Mouse (Mus musculus) heart, adult 2 months (tissue): ENCODE measurements at regions not wholly inside any gene's neighbourhood (a gene's known extent, or its start where the extent isn't known, plus 50 kb on each side); places are given as distances from the start of the nearest gene placed in this dataset.

Experiments
- DNase-seq, 2 experiments: peaks; one replicate each; pipeline ENCODE4 v3.0.0; 2021
- H3K27ac ChIP-seq: fragments of 200-600 bp; 2 replicates; pipeline ENCODE4 v1.8.1; 2022
- H3K27me3 ChIP-seq: fragments of 200-500 bp; 2 replicates; pipeline ENCODE4 v1.6.1; 2012; ENCODE audit warnings: mild to moderate bottlenecking, low read length, inconsistent platforms, mixed read lengths; ENCODE audit not compliant: control insufficient read depth, insufficient read depth
- H3K36me3 ChIP-seq: fragments of 200-500 bp; 2 replicates; pipeline ENCODE4 v1.6.1; 2012; ENCODE audit warnings: low read length, inconsistent platforms; ENCODE audit not compliant: control insufficient read depth, insufficient read depth
- H3K4me1 ChIP-seq: fragments of 200-500 bp; 2 replicates; pipeline ENCODE4 v1.6.1; 2011; ENCODE audit warnings: low read length; ENCODE audit not compliant: control insufficient read depth, insufficient read depth
- H3K4me3 ChIP-seq: fragments of 200-600 bp; 2 replicates; pipeline ENCODE4 v1.8.1; 2022
- H3K79me2 ChIP-seq: fragments of 200-500 bp; replicated peaks from 2 replicates; pipeline ENCODE4 v1.6.1; 2012; ENCODE audit warnings: mild to moderate bottlenecking, inconsistent platforms, low read length, moderate library complexity, mixed read lengths; ENCODE audit not compliant: control insufficient read depth, insufficient read depth
- H3K9ac ChIP-seq: fragments of 200-500 bp; 2 replicates; pipeline ENCODE4 v1.6.1; 2012; ENCODE audit warnings: low read depth, mild to moderate bottlenecking, control low read depth, inconsistent platforms, low read length, mixed read lengths
- CTCF ChIP-seq: fragments of 200-600 bp; IDR thresholded peaks from 2 replicates; pipeline ENCODE4 v1.8.1; 2022; ENCODE audit warnings: antibody characterized with exemption, mild to moderate bottlenecking, moderate library complexity
- EP300 ChIP-seq: fragments of 200-500 bp; IDR thresholded peaks from 2 replicates; pipeline ENCODE4 v1.6.1; 2011; ENCODE audit warnings: low read depth, low read length, control low read depth; ENCODE audit not compliant: insufficient read depth
- POLR2A ChIP-seq: fragments of 200-500 bp; IDR thresholded peaks from 2 replicates; pipeline ENCODE4 v1.6.1; 2011; ENCODE audit warnings: mild to moderate bottlenecking, low read depth, low read length, control low read depth; ENCODE audit not compliant: insufficient read depth
- WGBS: fragments of 180-500 bp; shearing (Covaris S2); methylation state at CpG from one replicate; pipeline ENCODE4 v1.1.7; 2018; 5-methylcytosine and 5-hydroxymethylcytosine counted together
- intact Hi-C: fragments of 180-260 bp; cut with DNase I; formaldehyde crosslinking; loops from one replicate; pipeline ENCODE4 v1.15.1; 2025

DNA sequence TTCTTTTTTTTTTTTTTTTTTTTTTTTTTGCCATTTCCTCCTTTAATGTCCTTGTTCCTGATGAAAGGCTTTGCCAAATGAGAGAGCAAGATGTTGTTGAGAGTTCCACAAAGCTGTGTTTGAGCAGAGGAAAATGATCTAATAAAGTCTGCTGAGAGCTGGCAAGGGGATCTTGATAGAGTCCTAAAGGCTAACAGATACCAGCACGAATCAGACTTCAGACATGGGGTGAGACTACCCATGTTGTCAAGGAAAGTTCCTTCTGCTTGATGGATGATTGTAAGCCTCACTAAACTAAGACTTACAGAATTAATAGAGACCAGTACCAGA lies 665.2 kb upstream of the Fam92a start:
- Histone ChIP-seq H3K4me3 (no peak overlapping the region), H3K27ac (no peak overlapping the region), H3K9ac (no peak overlapping the region), H3K79me2 (no peaks in the 10 kb centered on the region), H3K36me3 (no peaks in the 10 kb centered on the region), H3K4me1 (no peaks in the 10 kb centered on the region), H3K27me3 (no peaks in the 10 kb centered on the region)
- WGBS: 33% methylated on average over 1 of the region's 1 CpGs
- intact Hi-C loops: no loop called here
- TF ChIP-seq EP300 (no peak), CTCF (no peak), POLR2A (no peak)
- DNase-seq: no peak

- H3K27ac ChIP-seq: no peak overlapping the region
- no peak overlapping the region for H3K9ac ChIP-seq
- no peaks in the 10 kb centered on the region for H3K79me2 ChIP-seq
- TF ChIP-seq EP300 (no peak), POLR2A (no peak), CTCF (no peak)
- H3K4me1 ChIP-seq: no peaks in the 10 kb centered on the region
- intact Hi-C loops: no loop called here
- no peaks in the 10 kb centered on the region for H3K36me3 ChIP-seq
- WGBS: 43% methylated on average over 4 of the region's 4 CpGs
- no peak overlapping the region for H3K4me3 ChIP-seq
- H3K27me3 ChIP-seq: no peaks in the 10 kb centered on the region
- no peak for DNase-seq
Observed at GRCm38 (mm10) chr4:12836326-12837096, 664.7 kb upstream of the Fam92a start.

GRCm38 (mm10) chr4:12826419-12826818 lies 654.6 kb upstream of the Fam92a start:
- Histone ChIP-seq H3K9ac (no peak overlapping the region), H3K27me3 (no peaks in the 10 kb centered on the region), H3K79me2 (no peaks in the 10 kb centered on the region), H3K36me3 (no peaks in the 10 kb centered on the region), H3K4me3 (no peak overlapping the region), H3K27ac (no peak overlapping the region), H3K4me1 (no peaks in the 10 kb centered on the region)
- WGBS: 65% methylated on average over 1 of the region's 1 CpGs
- intact Hi-C loops: no loop called here
- DNase-seq: no peak
- TF ChIP-seq EP300: no peak
- TF ChIP-seq CTCF: no peak

- H3K27ac ChIP-seq: no peak overlapping the region
- DNase-seq: no peak
- no peak overlapping the region for H3K9ac ChIP-seq
- no peaks in the 10 kb centered on the region for H3K79me2 ChIP-seq
- H3K36me3 ChIP-seq: no peaks in the 10 kb centered on the region
- 83% methylated on average over 2 of the region's 2 CpGs for WGBS
- H3K27me3 ChIP-seq: no peaks in the 10 kb centered on the region
- intact Hi-C loops: no loop called here
- no peaks in the 10 kb centered on the region for H3K4me1 ChIP-seq
- TF ChIP-seq CTCF: no peak
- no peak for TF ChIP-seq EP300
- no peak for TF ChIP-seq POLR2A
- no peak overlapping the region for H3K4me3 ChIP-seq
Observed at GRCm38 (mm10) chr4:12814251-12814650, 642.4 kb upstream of the Fam92a start.

DNA sequence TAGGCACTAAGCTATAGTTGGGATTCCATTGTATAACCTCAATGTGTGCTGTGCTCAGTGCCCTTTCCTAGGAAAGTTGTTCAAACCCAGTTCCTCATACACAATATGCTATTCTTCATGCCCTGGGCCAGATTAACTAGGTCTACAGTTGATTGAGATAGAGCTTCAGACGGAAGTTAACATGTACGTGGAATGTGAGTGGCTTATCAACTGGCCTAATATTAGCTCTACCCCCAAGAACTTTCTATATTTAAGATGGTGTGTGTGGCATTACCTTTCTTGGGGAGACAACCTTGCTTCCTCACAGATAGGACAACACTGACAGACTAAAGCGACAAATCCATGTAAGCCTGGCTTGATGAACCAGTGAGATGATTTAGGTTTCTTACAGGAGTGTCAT lies 629.4 kb upstream of the Fam92a start:
- TF ChIP-seq CTCF (no peak), EP300 (no peak), POLR2A (no peak)
- 42% methylated on average over 3 of the region's 3 CpGs for WGBS
- no peaks in the 10 kb centered on the region for H3K27me3 ChIP-seq
- intact Hi-C loops: no loop called here
- H3K36me3 ChIP-seq: no peaks in the 10 kb centered on the region
- H3K9ac ChIP-seq: no peak overlapping the region
- peaks cover 2% of the 10 kb centered on the region; the same call in 1 of the 2 replicates for H3K4me1 ChIP-seq
- DNase-seq: no peak
- H3K79me2 ChIP-seq: no peaks in the 10 kb centered on the region
- H3K4me3 ChIP-seq: no peak overlapping the region
- peak overlapping the region; percentile 15; the same call in 1 of the 2 replicates for H3K27ac ChIP-seq

- no peak overlapping the region for H3K9ac ChIP-seq
- TF ChIP-seq EP300 (no peak), POLR2A (no peak), CTCF (no peak)
- 75% methylated on average over 5 of the region's 5 CpGs for WGBS
- no peaks in the 10 kb centered on the region for H3K27me3 ChIP-seq
- H3K36me3 ChIP-seq: no peaks in the 10 kb centered on the region
- no peak overlapping the region for H3K27ac ChIP-seq
- no peaks in the 10 kb centered on the region for H3K79me2 ChIP-seq
- DNase-seq: no peak
- no peak overlapping the region for H3K4me3 ChIP-seq
- intact Hi-C loops: no loop called here
- peaks cover 2% of the 10 kb centered on the region; the same call in 1 of the 2 replicates for H3K4me1 ChIP-seq
Observed at GRCm38 (mm10) chr4:12799564-12799963, 627.7 kb upstream of the Fam92a start.
